Mouse (Mus musculus) forebrain, postnatal 0 days (tissue): ENCODE measurements around the gene Fam114a1. TPM values are rescaled to one million over a fixed set of nuclear protein-coding genes. Genes with fewer than 3 reads are reported as not detected.

Experiments used
- ATAC-seq: fragments of 200-750 bp; cut with Nextera tagmentation; 2 replicates; pipeline ENCODE4 v1.8.0; 2017; ENCODE audit warnings: mild to moderate bottlenecking, moderate library complexity
- DNase-seq: peaks from one replicate; pipeline ENCODE4 v3.0.0-alpha.2; 2015
- H3K27ac ChIP-seq: fragments of 300-500 bp; sonication (generic); 2 replicates; pipeline ENCODE4 v1.5.1; 2014; ENCODE audit warnings: low read depth, mild to moderate bottlenecking, antibody characterized with exemption, low read length, moderate library complexity, mixed read lengths
- H3K27me3 ChIP-seq: fragments of 300-500 bp; sonication (generic); 2 replicates; pipeline ENCODE4 v1.6.1; 2014; ENCODE audit warnings: mild to moderate bottlenecking, low read length, mixed read lengths; ENCODE audit not compliant: insufficient read depth
- H3K36me3 ChIP-seq: fragments of 300-500 bp; sonication (generic); 2 replicates; pipeline ENCODE4 v1.6.1; 2014; ENCODE audit warnings: mild to moderate bottlenecking, moderate library complexity; ENCODE audit not compliant: insufficient read depth
- H3K4me1 ChIP-seq: fragments of 300-500 bp; sonication (generic); 2 replicates; pipeline ENCODE4 v1.6.1; 2014; ENCODE audit warnings: antibody characterized with exemption; ENCODE audit not compliant: insufficient read depth
- H3K4me2 ChIP-seq: fragments of 300-500 bp; sonication (generic); 2 replicates; pipeline ENCODE4 v1.6.1; 2014; ENCODE audit warnings: low read depth, mild to moderate bottlenecking, moderate library complexity
- H3K4me3 ChIP-seq: fragments of 300-500 bp; sonication (generic); 2 replicates; pipeline ENCODE4 v1.5.1; 2014; ENCODE audit warnings: low read depth, low read length, mixed read lengths
- H3K9ac ChIP-seq: fragments of 300-500 bp; sonication (generic); 2 replicates; pipeline ENCODE4 v1.6.1; 2014; ENCODE audit warnings: mild to moderate bottlenecking
- H3K9me3 ChIP-seq: fragments of 300-500 bp; sonication (generic); 2 replicates; pipeline ENCODE4 v1.6.1; 2016; ENCODE audit warnings: low read length
- CTCF ChIP-seq: sonication (generic); IDR thresholded peaks from 2 replicates; pipeline ENCODE4 v1.5.1; 2016; ENCODE audit warnings: antibody characterized with exemption, control low read depth, low read depth
- WGBS: fragments of 180-500 bp; shearing (Covaris S2); extraction: QIAGEN DNeasy Blood & Tissue Kit; methylation state at CpG from one replicate; pipeline ENCODE4 v1.1.7; 2014; 5-methylcytosine and 5-hydroxymethylcytosine counted together
- polyA plus RNA-seq: library from polyadenylated mRNA; unstranded; fragments of >200 nt; fragmentation: Nextera tagmentation; extraction: Ambion mirVana; gene quantifications from 2 replicates; pipeline ENCODE4 v1.2.1, GENCODE M21; 2015
- total RNA-seq: library from RNA; depleted of rRNA; stranded (reverse); fragments of >200 nt; gene quantifications from 2 replicates; pipeline ENCODE4 v1.2.3, GENCODE M21; 2014

The Fam114a1 gene
- total and polyA plus RNA-seq, 2 experiments from 2014 or later, result 5.1 to 6.1 TPM

GRCm38 (mm10) chr5:65049880-65050279, 80.0 kb downstream of the Fam114a1 start:
- TF ChIP-seq CTCF, result no peak
- Histone ChIP-seq H3K4me1 (0 out of 2 replicates have a peak, but pooled peaks cover 4% of the 10 kb centered on the region), H3K27ac (no peak overlapping the region), H3K9me3 (no peaks in the 10 kb centered on the region), H3K4me3 (no peak overlapping the region), H3K4me2 (no peak overlapping the region), H3K27me3 (no peaks in the 10 kb centered on the region), H3K9ac (no peak overlapping the region), H3K36me3 (no peaks in the 10 kb centered on the region)
- WGBS, result 53% methylated on average over 5 of the region's 5 CpGs
- ATAC-seq, result no peak
- DNase-seq, result no peak

GRCm38 (mm10) chr5:65051513-65051912, 81.6 kb downstream of the Fam114a1 start:
- H3K27me3 ChIP-seq, result no peaks in the 10 kb centered on the region
- WGBS, result 70% methylated on average over 3 of the region's 3 CpGs
- ATAC-seq, result no peak
- TF ChIP-seq CTCF, result no peak
- H3K4me1 ChIP-seq, result 0 out of 2 replicates have a peak, but pooled peaks cover 4% of the 10 kb centered on the region
- H3K9ac ChIP-seq, result no peak overlapping the region
- H3K36me3 ChIP-seq, result no peaks in the 10 kb centered on the region
- H3K4me2 ChIP-seq, result no peak overlapping the region
- no peak overlapping the region for H3K4me3 ChIP-seq
- no peak for DNase-seq
- H3K27ac ChIP-seq, result no peak overlapping the region
- no peaks in the 10 kb centered on the region for H3K9me3 ChIP-seq

- Histone ChIP-seq H3K27me3 (no peaks in the 10 kb centered on the region), H3K4me3 (no peak overlapping the region), H3K9ac (no peak overlapping the region), H3K27ac (no peak overlapping the region), H3K9me3 (no peaks in the 10 kb centered on the region), H3K4me1 (no peaks in the 10 kb centered on the region), H3K4me2 (no peak overlapping the region), H3K36me3 (no peaks in the 10 kb centered on the region)
- 95% methylated on average over 6 of the region's 6 CpGs for WGBS
- ATAC-seq (no peak), DNase-seq (no peak)
- TF ChIP-seq CTCF, result no peak
These were observed 87.7 kb downstream of the Fam114a1 start for GRCm38 (mm10) chr5:65057596-65057995.

- DNase-seq (no peak), ATAC-seq (no peak)
- Histone ChIP-seq H3K36me3 (no peaks in the 10 kb centered on the region), H3K27me3 (no peaks in the 10 kb centered on the region), H3K9ac (no peak overlapping the region), H3K9me3 (no peaks in the 10 kb centered on the region), H3K4me1 (no peaks in the 10 kb centered on the region), H3K4me2 (no peak overlapping the region), H3K27ac (no peak overlapping the region), H3K4me3 (no peak overlapping the region)
- 69% methylated on average over 2 of the region's 2 CpGs for WGBS
- TF ChIP-seq CTCF, result no peak
These were observed 89.9 kb downstream of the Fam114a1 start for GRCm38 (mm10) chr5:65059806-65060205.

GRCm38 (mm10) chr5:65062236-65062635, 92.4 kb downstream of the Fam114a1 start:
- no peaks in the 10 kb centered on the region for H3K4me1 ChIP-seq
- no peaks in the 10 kb centered on the region for H3K27me3 ChIP-seq
- TF ChIP-seq CTCF, result no peak
- H3K4me2 ChIP-seq, result no peak overlapping the region
- 91% methylated on average over 4 of the region's 4 CpGs for WGBS
- DNase-seq, result no peak
- H3K9me3 ChIP-seq, result no peaks in the 10 kb centered on the region
- H3K4me3 ChIP-seq, result no peak overlapping the region
- H3K27ac ChIP-seq, result no peak overlapping the region
- H3K36me3 ChIP-seq, result no peaks in the 10 kb centered on the region
- ATAC-seq, result no peak
- no peak overlapping the region for H3K9ac ChIP-seq

GRCm38 (mm10) chr5:65063266-65063665, 93.4 kb downstream of the Fam114a1 start:
- Histone ChIP-seq H3K27me3 (no peaks in the 10 kb centered on the region), H3K9ac (no peak overlapping the region), H3K4me1 (no peaks in the 10 kb centered on the region), H3K4me2 (no peak overlapping the region), H3K36me3 (no peaks in the 10 kb centered on the region), H3K27ac (no peak overlapping the region), H3K4me3 (no peak overlapping the region), H3K9me3 (no peaks in the 10 kb centered on the region)
- no peak for TF ChIP-seq CTCF
- 69% methylated on average over 2 of the region's 2 CpGs for WGBS
- no peak for DNase-seq
- ATAC-seq, result no peak

- H3K27ac ChIP-seq, result no peak overlapping the region
- H3K9ac ChIP-seq, result no peak overlapping the region
- WGBS, result 90% methylated on average over 6 of the region's 6 CpGs
- TF ChIP-seq CTCF, result no peak
- no peaks in the 10 kb centered on the region for H3K36me3 ChIP-seq
- no peak overlapping the region for H3K4me2 ChIP-seq
- ATAC-seq, result no peak
- no peaks in the 10 kb centered on the region for H3K4me1 ChIP-seq
- H3K4me3 ChIP-seq, result no peak overlapping the region
- no peak for DNase-seq
- no peaks in the 10 kb centered on the region for H3K9me3 ChIP-seq
- H3K27me3 ChIP-seq, result no peaks in the 10 kb centered on the region
These were observed 98.3 kb downstream of the Fam114a1 start for GRCm38 (mm10) chr5:65068166-65068565.

GRCm38 (mm10) chr5:65069872-65070271, 100.0 kb downstream of the Fam114a1 start:
- H3K9ac ChIP-seq, result no peak overlapping the region
- H3K27me3 ChIP-seq, result no peaks in the 10 kb centered on the region
- no peak for TF ChIP-seq CTCF
- DNase-seq (no peak), ATAC-seq (no peak)
- H3K36me3 ChIP-seq, result no peaks in the 10 kb centered on the region
- no peaks in the 10 kb centered on the region for H3K4me1 ChIP-seq
- no peaks in the 10 kb centered on the region for H3K9me3 ChIP-seq
- no peak overlapping the region for H3K4me2 ChIP-seq
- 54% methylated on average over 11 of the region's 11 CpGs for WGBS
- no peak overlapping the region for H3K27ac ChIP-seq
- no peak overlapping the region for H3K4me3 ChIP-seq
